Mouse (Mus musculus) right cerebral cortex, postnatal 14 days (tissue): Measurements from ENCODE around the gene Ppp5c.

ENCODE experiments used
- DNase-seq: peaks from one replicate; pipeline ENCODE4 v3.0.0; 2022

Ppp5c gene

GRCm38 (mm10) chr7:16978173-16978572, 49.6 kb downstream of the Ppp5c start:
- no peak for DNase-seq

GRCm38 (mm10) chr7:16976298-16976697, 51.4 kb downstream of the Ppp5c start:
- DNase-seq = no peak

GRCm38 (mm10) chr7:16974018-16974417, 53.7 kb downstream of the Ppp5c start:
- no peak for DNase-seq

GRCm38 (mm10) chr7:16971160-16971559, 56.6 kb downstream of the Ppp5c start:
- DNase-seq = no peak

- DNase-seq = no peak
These were observed 59.3 kb downstream of the Ppp5c start for GRCm38 (mm10) chr7:16968414-16968813.

- DNase-seq = no peak
These were observed 66.0 kb downstream of the Ppp5c start for GRCm38 (mm10) chr7:16961678-16962077.

- peak; percentile 95 for DNase-seq
These were observed 68.1 kb downstream of the Ppp5c start, which contains the start of gene Pnmal1 for GRCm38 (mm10) chr7:16959539-16960187. Pnmal1 (plus strand) TSS chr7:16959679.

- DNase-seq = no peak
These were observed 71.1 kb downstream of the Ppp5c start for GRCm38 (mm10) chr7:16956410-16957265.

DNA sequence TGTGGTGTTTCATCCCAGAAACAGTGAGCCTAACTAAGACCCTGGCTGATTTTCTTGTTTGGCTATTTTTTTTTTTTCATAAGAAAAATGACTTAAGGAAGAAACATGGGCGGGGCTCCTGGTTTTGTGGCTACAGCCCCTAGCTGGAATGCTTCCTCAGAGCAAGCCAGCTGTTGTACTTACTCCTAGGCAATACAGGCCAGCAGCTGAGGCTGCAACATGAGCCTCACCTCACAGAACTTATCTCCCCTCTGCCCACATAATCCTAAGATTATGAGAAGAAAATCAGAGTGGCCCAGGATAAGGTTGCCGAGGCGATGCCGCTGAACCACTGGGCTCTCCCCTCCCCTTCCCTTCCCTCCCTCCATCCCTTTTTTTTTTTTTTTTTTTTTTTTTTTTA, 72.0 kb downstream of the Ppp5c start:
- DNase-seq = no peak
